Mouse (Mus musculus) MEL (cell line): Measurements from ENCODE around the gene Rbm14. TPM values are rescaled to one million over a fixed set of nuclear protein-coding genes. Genes with fewer than 3 reads are reported as not detected.
A peak's percentile ranks its signal among the peaks of the same experiment; 100 is the strongest.

Experiments
- DNase-seq: peaks from one replicate; pipeline ENCODE4 v3.0.0; 2011; ENCODE audit warnings: low read depth, low spot score
- H3K27ac ChIP-seq: 2 replicates; pipeline ENCODE4 v1.5.1; 2012; ENCODE audit warnings: low read depth, mild to moderate bottlenecking, control low read depth, low read length, moderate library complexity; ENCODE audit not compliant: control insufficient read depth
- H3K27me3 ChIP-seq, 2 experiments: fragments of 150-350 bp in 1 of 2; sonication (generic) in 1 of 2; 2 replicates each; pipeline ENCODE4 v1.6.1; 2012; ENCODE audit warnings: low read length in 2 of 2, mild to moderate bottlenecking in 2 of 2, improper control_type of control experiment in 1 of 2, moderate library complexity in 1 of 2; ENCODE audit not compliant: insufficient read depth in 2 of 2, control insufficient read depth in 1 of 2
- H3K36me3 ChIP-seq, 2 experiments: 2 replicates each; pipeline ENCODE4 v1.6.1; 2012 to 2014; ENCODE audit warnings: low read length in 2 of 2, improper control_type of control experiment in 1 of 2, inconsistent platforms in 1 of 2, mild to moderate bottlenecking in 1 of 2; ENCODE audit not compliant: insufficient read depth in 2 of 2, control insufficient read depth in 1 of 2
- H3K4me1 ChIP-seq, 2 experiments: fragments of 150-350 bp in 1 of 2; sonication (generic) in 1 of 2; 2 replicates each; pipeline ENCODE4 v1.6.1; 2012; ENCODE audit warnings: low read length in 2 of 2, improper control_type of control experiment in 1 of 2, mild to moderate bottlenecking in 1 of 2; ENCODE audit not compliant: insufficient read depth in 2 of 2, control insufficient read depth in 1 of 2
- H3K4me3 ChIP-seq, 2 experiments: fragments of 150-350 bp in 1 of 2; sonication (generic) in 1 of 2; 2 replicates each; pipeline ENCODE4 v1.5.1; 2012; ENCODE audit warnings: low read depth in 2 of 2, low read length in 2 of 2, mild to moderate bottlenecking in 2 of 2, moderate library complexity in 2 of 2, control low read depth in 1 of 2, improper control_type of control experiment in 1 of 2; ENCODE audit not compliant: control insufficient read depth in 1 of 2, insufficient read depth in 1 of 2
- H3K79me2 ChIP-seq: 2 replicates; pipeline ENCODE4 v1.6.1; 2012; ENCODE audit warnings: mild to moderate bottlenecking, low read length, moderate library complexity; ENCODE audit not compliant: control insufficient read depth, poor library complexity, insufficient read depth
- H3K9ac ChIP-seq: 2 replicates; pipeline ENCODE4 v1.6.1; 2012; ENCODE audit warnings: low read depth, mild to moderate bottlenecking, control low read depth, low read length, moderate library complexity; ENCODE audit not compliant: control insufficient read depth, poor library complexity, severe bottlenecking
- H3K9me3 ChIP-seq: fragments of 150-350 bp; sonication (generic); replicated peaks from 2 replicates; pipeline ENCODE4 v1.6.1; 2012; ENCODE audit warnings: mild to moderate bottlenecking, low read length, improper control_type of control experiment, moderate library complexity; ENCODE audit not compliant: insufficient read depth
- BHLHE40 ChIP-seq: IDR thresholded peaks from 2 replicates; pipeline ENCODE4 v1.6.1; 2012; ENCODE audit warnings: low read depth, mild to moderate bottlenecking, inconsistent platforms, low read length, improper control_type of control experiment, borderline replicate concordance
- CHD1 ChIP-seq: IDR thresholded peaks from 2 replicates; pipeline ENCODE4 v1.6.1; 2012; ENCODE audit warnings: low read depth, mild to moderate bottlenecking, inconsistent platforms, low read length, improper control_type of control experiment
- CHD2 ChIP-seq: IDR thresholded peaks from 2 replicates; pipeline ENCODE4 v1.6.1; 2011; ENCODE audit warnings: low read length, improper control_type of control experiment
- E2F4 ChIP-seq: IDR thresholded peaks from 2 replicates; pipeline ENCODE4 v1.6.1; 2011; ENCODE audit warnings: low read depth, low read length, improper control_type of control experiment, borderline replicate concordance
- EP300 ChIP-seq, 2 experiments: IDR thresholded peaks; 2 replicates each; pipeline ENCODE4 v1.6.1; 2011; ENCODE audit warnings: improper control_type of control experiment in 2 of 2, low read length in 2 of 2, low read depth in 1 of 2, mild to moderate bottlenecking in 1 of 2
- ETS1 ChIP-seq: IDR thresholded peaks from 2 replicates; pipeline ENCODE4 v1.6.1; 2012; ENCODE audit warnings: low read depth, mild to moderate bottlenecking, inconsistent platforms, low read length, improper control_type of control experiment, moderate library complexity
- HCFC1 ChIP-seq: IDR thresholded peaks from 2 replicates; pipeline ENCODE4 v1.6.1; 2012; ENCODE audit warnings: low read depth, mild to moderate bottlenecking, inconsistent platforms, low read length, improper control_type of control experiment, moderate library complexity
- MAFK ChIP-seq: IDR thresholded peaks from 2 replicates; pipeline ENCODE4 v1.6.1; 2011; ENCODE audit warnings: low read depth, mild to moderate bottlenecking, low read length, improper control_type of control experiment, borderline replicate concordance
- MAX ChIP-seq: IDR thresholded peaks from 2 replicates; pipeline ENCODE4 v1.6.1; 2011; ENCODE audit warnings: low read length, improper control_type of control experiment
- MAZ ChIP-seq: IDR thresholded peaks from 2 replicates; pipeline ENCODE4 v1.6.1; 2012; ENCODE audit warnings: low read depth, mild to moderate bottlenecking, inconsistent platforms, low read length, improper control_type of control experiment
- MEF2A ChIP-seq: IDR thresholded peaks from 2 replicates; pipeline ENCODE4 v1.6.1; 2014; ENCODE audit warnings: low read depth, mild to moderate bottlenecking, inconsistent platforms, low read length, improper control_type of control experiment; ENCODE audit not compliant: poor library complexity, insufficient replicate concordance, severe bottlenecking; ENCODE audit errors: extremely low read depth
- NELFE ChIP-seq: IDR thresholded peaks from 2 replicates; pipeline ENCODE4 v1.6.1; 2011; ENCODE audit warnings: low read depth, low read length, improper control_type of control experiment
- NRF1 ChIP-seq: IDR thresholded peaks from 2 replicates; pipeline ENCODE4 v1.6.1; 2014; ENCODE audit warnings: low read depth, mild to moderate bottlenecking, inconsistent platforms, low read length, improper control_type of control experiment, moderate library complexity; ENCODE audit not compliant: poor library complexity, insufficient read depth, severe bottlenecking
- POLR2A ChIP-seq, 2 experiments: IDR thresholded peaks; 2 replicates each; pipeline ENCODE4 v1.6.1; 2011 to 2012; ENCODE audit warnings: low read length in 2 of 2, mild to moderate bottlenecking in 2 of 2, control low read depth in 1 of 2, improper control_type of control experiment in 1 of 2, low read depth in 1 of 2, moderate library complexity in 1 of 2; ENCODE audit not compliant: control insufficient read depth in 1 of 2, insufficient read depth in 1 of 2, poor library complexity in 1 of 2
- RAD21 ChIP-seq: IDR thresholded peaks from 2 replicates; pipeline ENCODE4 v1.6.1; 2011; ENCODE audit warnings: mild to moderate bottlenecking, low read depth, low read length, improper control_type of control experiment
- SMC3 ChIP-seq: IDR thresholded peaks from 2 replicates; pipeline ENCODE4 v1.6.1; 2011; ENCODE audit warnings: low read depth, low read length, improper control_type of control experiment
- TAL1 ChIP-seq: IDR thresholded peaks from 2 replicates; pipeline ENCODE4 v1.6.1; 2012; ENCODE audit warnings: mild to moderate bottlenecking, inconsistent platforms, low read length, moderate library complexity, mixed read lengths
- USF2 ChIP-seq, 2 experiments: IDR thresholded peaks; 2 replicates each; pipeline ENCODE4 v1.6.1; 2011 to 2012; ENCODE audit warnings: improper control_type of control experiment in 2 of 2, low read length in 2 of 2, borderline replicate concordance in 1 of 2, inconsistent platforms in 1 of 2, low read depth in 1 of 2, mild to moderate bottlenecking in 1 of 2; ENCODE audit not compliant: insufficient read depth in 1 of 2
- polyA plus RNA-seq, 2 experiments: library from polyadenylated mRNA; stranded (reverse) in 1 of 2; unstranded in 1 of 2; fragments of >175 nt in 1 of 2; fragments of >200 nt in 1 of 2; gene quantifications; 2 replicates each; pipeline versions ENCODE4 v1.2.1 to v1.2.4; 2012; ENCODE audit warnings: low replicate concordance in 2 of 2, low read depth in 1 of 2; ENCODE audit not compliant: insufficient read length in 2 of 2, insufficient read depth in 1 of 2, missing spikeins in 1 of 2
- total RNA-seq: library from RNA; depleted of rRNA; stranded (reverse); fragments of 300-350 nt; gene quantifications from 2 replicates; pipeline ENCODE4 v1.2.3, GENCODE M21; 2012

The Rbm14 gene
- total and polyA plus RNA-seq, 3 experiments: 44.7 to 82.3 TPM; not detected in 1

GRCm38 (mm10) chr19:4810309-4810708, 1.1 kb downstream of the Rbm14 start:
- Histone ChIP-seq H3K27ac (no peak overlapping the region), H3K79me2 (peaks cover 63% of the 10 kb centered on the region), H3K4me1 (peaks cover 0 to 4% of the 10 kb centered on the region in 2 experiments; a peak in 3 of 4 replicates), H3K4me3 (peak overlapping the region; percentile 67 to 68), H3K9me3 (no peaks in the 10 kb centered on the region), H3K36me3 (peaks cover 5 to 35% of the 10 kb centered on the region in 2 experiments), H3K9ac (peak overlapping the region; percentile 88), H3K27me3 (no peaks in the 10 kb centered on the region)
- TF ChIP-seq CHD1 (peak; percentile 66; the same call in 1 of the 2 replicates), MAFK (no peak)
- DNase-seq: peak; percentile 32

DNA sequence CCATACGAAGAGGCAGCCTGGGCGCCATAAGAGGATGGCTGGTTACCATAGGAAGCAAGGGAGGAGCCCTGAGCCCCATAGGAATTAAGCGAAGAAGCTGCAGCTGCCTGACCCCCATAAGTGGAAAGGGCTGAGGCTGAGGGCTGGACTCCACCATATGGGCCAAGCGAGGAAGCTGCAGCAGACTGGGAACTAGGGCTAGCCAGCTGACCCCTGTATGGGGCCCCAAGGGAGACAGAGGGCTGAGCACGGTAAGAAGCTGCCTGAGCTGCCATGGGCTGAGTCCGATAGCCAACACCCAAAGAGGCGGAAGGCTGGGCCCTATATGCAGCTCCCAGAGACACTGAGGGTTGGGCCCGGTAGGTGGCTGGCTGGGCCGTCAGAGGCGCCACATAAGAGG, 8.2 kb downstream of the Rbm14 start:
- Histone ChIP-seq H3K4me1 (peaks cover 0 to 4% of the 10 kb centered on the region in 2 experiments; a peak in 3 of 4 replicates), H3K9me3 (no peaks in the 10 kb centered on the region), H3K79me2 (peaks cover 89% of the 10 kb centered on the region), H3K4me3 (no peak overlapping the region), H3K27ac (no peak overlapping the region), H3K9ac (no peak overlapping the region), H3K27me3 (no peaks in the 10 kb centered on the region), H3K36me3 (peaks cover 34 to 36% of the 10 kb centered on the region in 2 experiments)
- TF ChIP-seq NELFE: no peak
- no peak for DNase-seq

DNA sequence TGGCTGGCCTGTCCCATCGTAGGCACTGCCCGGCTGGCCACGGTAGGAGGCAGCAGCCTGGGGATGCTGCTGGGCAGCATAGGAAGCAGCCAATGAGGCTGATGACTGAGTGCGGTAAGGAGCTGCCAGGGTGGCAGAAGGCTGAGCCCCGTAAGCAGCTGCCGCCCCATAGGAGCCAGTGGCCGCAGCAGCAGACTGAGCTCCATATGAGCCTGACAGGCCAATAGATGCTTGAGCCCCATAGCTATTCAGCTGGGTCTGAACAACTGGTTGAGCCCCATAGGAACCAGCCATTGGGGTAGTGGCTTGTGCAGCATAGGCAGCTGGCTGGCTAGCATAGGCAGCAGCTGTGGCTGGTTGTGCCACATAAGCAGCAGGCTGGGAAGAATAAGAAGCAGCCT, 8.7 kb downstream of the Rbm14 start:
- no peak for TF ChIP-seq POLR2A (IDR thresholded peaks at IDR 0.05; ENCODE audit: control insufficient read depth in 1 of 2, insufficient read depth in 1 of 2, low read depth in 1 of 2, low read length in 2 of 2, poor library complexity in 1 of 2)
- Histone ChIP-seq H3K4me3 (no peak overlapping the region), H3K9me3 (no peaks in the 10 kb centered on the region), H3K4me1 (peaks cover under 1 to 1% of the 10 kb centered on the region in 2 experiments), H3K27me3 (no peaks in the 10 kb centered on the region), H3K27ac (no peak overlapping the region), H3K79me2 (peaks cover 88% of the 10 kb centered on the region), H3K9ac (no peak overlapping the region), H3K36me3 (peaks cover 31 to 37% of the 10 kb centered on the region in 2 experiments)
- no peak for DNase-seq

- H3K27ac ChIP-seq: no peak overlapping the region
- H3K36me3 ChIP-seq: peaks cover 34 to 40% of the 10 kb centered on the region in 2 experiments
- peaks cover 22 to 30% of the 10 kb centered on the region in 2 experiments for H3K4me1 ChIP-seq
- H3K9ac ChIP-seq: no peak overlapping the region
- H3K4me3 ChIP-seq: no peak overlapping the region
- H3K9me3 ChIP-seq: no peaks in the 10 kb centered on the region
- peaks cover 74% of the 10 kb centered on the region for H3K79me2 ChIP-seq
- no peaks in the 10 kb centered on the region for H3K27me3 ChIP-seq
- TF ChIP-seq TAL1: no peak
- no peak for TF ChIP-seq CHD2
- no peak for TF ChIP-seq RAD21
- TF ChIP-seq USF2 (IDR thresholded peaks at IDR 0.05; ENCODE audit: borderline replicate concordance in 1 of 2, insufficient read depth in 1 of 2, low read depth in 1 of 2, low read length in 2 of 2): no peak
- TF ChIP-seq MEF2A: no peak
- no peak for TF ChIP-seq HCFC1
- no peak for TF ChIP-seq MAZ
- no peak for TF ChIP-seq SMC3
- TF ChIP-seq BHLHE40: no peak
- no peak for TF ChIP-seq EP300 (IDR thresholded peaks at IDR 0.05; ENCODE audit: low read depth in 1 of 2, low read length in 2 of 2)
- TF ChIP-seq ETS1: no peak
- TF ChIP-seq MAX: no peak
- no peak for TF ChIP-seq E2F4
- no peak for TF ChIP-seq NRF1
- no peak for DNase-seq
Observed at GRCm38 (mm10) chr19:4799083-4799482, 12.4 kb downstream of the Rbm14 start.
